Mouse (Mus musculus) liver, embryonic 15.5 days (tissue): ENCODE measurements around the gene Pdilt. TPM values are rescaled to one million over a fixed set of nuclear protein-coding genes. Genes with fewer than 3 reads are reported as not detected.
"Not testable (repeated sequence)": the region's sequence is repeated elsewhere in the genome, so short reads cannot be mapped to it uniquely, and the experiment has no call there.

Source experiments
- ATAC-seq: fragments of 200-750 bp; cut with Nextera tagmentation; 2 replicates; pipeline ENCODE4 v1.8.0; 2017; ENCODE audit warnings: moderate number of reproducible peaks, mild to moderate bottlenecking, moderate library complexity; ENCODE audit not compliant: insufficient read depth
- H3K27ac ChIP-seq: fragments of 300-500 bp; sonication (generic); replicated peaks from 2 replicates; pipeline ENCODE4 v1.5.1; 2015; ENCODE audit warnings: mild to moderate bottlenecking, inconsistent platforms
- H3K27me3 ChIP-seq: fragments of 300-500 bp; sonication (generic); 2 replicates; pipeline ENCODE4 v1.6.1; 2015; ENCODE audit warnings: mild to moderate bottlenecking, inconsistent platforms
- H3K36me3 ChIP-seq: fragments of 300-500 bp; sonication (generic); replicated peaks from 2 replicates; pipeline ENCODE4 v1.6.1; 2015; ENCODE audit warnings: moderate library complexity, mild to moderate bottlenecking, inconsistent platforms
- H3K4me1 ChIP-seq: fragments of 300-500 bp; sonication (generic); replicated peaks from 2 replicates; pipeline ENCODE4 v1.6.1; 2015; ENCODE audit warnings: inconsistent platforms
- H3K4me2 ChIP-seq: fragments of 300-500 bp; sonication (generic); 2 replicates; pipeline ENCODE4 v1.6.1; 2015; ENCODE audit warnings: moderate library complexity, mild to moderate bottlenecking, inconsistent platforms
- H3K4me3 ChIP-seq: fragments of 300-500 bp; sonication (generic); replicated peaks from 2 replicates; pipeline ENCODE4 v1.5.1; 2015; ENCODE audit warnings: mild to moderate bottlenecking, inconsistent platforms
- H3K9ac ChIP-seq: fragments of 300-500 bp; sonication (generic); 2 replicates; pipeline ENCODE4 v1.6.1; 2015; ENCODE audit warnings: moderate library complexity, mild to moderate bottlenecking, inconsistent platforms
- H3K9me3 ChIP-seq: fragments of 300-500 bp; sonication (generic); replicated peaks from 2 replicates; pipeline ENCODE4 v1.6.1; 2016; ENCODE audit warnings: inconsistent platforms
- WGBS: fragments of 180-500 bp; shearing (Covaris S2); methylation state at CpG from one replicate; pipeline ENCODE4 v1.1.7; 2015; ENCODE audit warnings: mixed read lengths; ENCODE audit not compliant: insufficient replicate concordance; 5-methylcytosine and 5-hydroxymethylcytosine counted together
- polyA plus RNA-seq: library from polyadenylated mRNA; unstranded; fragments of >200 nt; fragmentation: Nextera tagmentation; extraction: Ambion mirVana; gene quantifications from 2 replicates; pipeline ENCODE4 v1.2.1, GENCODE M21; 2015

Gene Pdilt
- not detected in 2 replicates for polyA plus RNA-seq

- H3K27me3 ChIP-seq = no peaks in the 10 kb centered on the region
- H3K36me3 ChIP-seq = no peaks in the 10 kb centered on the region
- H3K9me3 ChIP-seq = no peaks in the 10 kb centered on the region
- 41% methylated on average over 4 of the region's 4 CpGs for WGBS
- H3K27ac ChIP-seq = no peak within 1 kb of the TSS
- no peak within 1 kb of the TSS for H3K4me3 ChIP-seq
- ATAC-seq = no peak
- peaks cover 5% of the 10 kb centered on the region for H3K4me1 ChIP-seq
- H3K4me2 ChIP-seq = no peak within 1 kb of the TSS
- no peak within 1 kb of the TSS for H3K9ac ChIP-seq
These were observed at the start of gene Pdilt for GRCm38 (mm10) chr7:119523389-119523788. Gene Pdilt, minus strand, starts transcription at chr7:119523489.

DNA sequence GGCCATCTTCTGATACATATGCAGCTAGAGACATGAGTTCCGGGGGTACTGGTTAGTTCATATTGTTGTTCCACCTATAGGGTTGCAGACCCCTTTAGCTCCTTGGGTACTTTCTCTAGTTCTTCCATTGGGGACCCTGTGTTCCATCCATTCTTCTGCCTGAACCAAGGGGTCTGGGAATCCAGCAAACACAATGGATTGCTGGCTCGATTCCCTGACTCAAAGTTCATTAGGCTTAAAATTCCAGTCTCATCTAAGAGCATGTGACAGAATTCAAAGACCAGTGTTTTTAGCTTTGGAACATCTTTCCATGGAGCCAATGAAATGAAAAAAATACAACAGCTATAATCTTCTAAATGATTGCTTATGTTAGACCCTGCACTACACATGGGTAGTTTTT, 39.2 kb upstream of the Pdilt start:
- H3K9me3 ChIP-seq, H3K27ac ChIP-seq, H3K27me3 ChIP-seq, H3K4me2 ChIP-seq, H3K36me3 ChIP-seq, H3K4me3 ChIP-seq, ATAC-seq, H3K4me1 ChIP-seq, H3K9ac ChIP-seq: not testable (repeated sequence)
- WGBS = 63% methylated on average over 2 of the region's 2 CpGs

GRCm38 (mm10) chr7:119561441-119561840, 38.2 kb upstream of the Pdilt start:
- Histone ChIP-seq H3K36me3 (no peaks in the 10 kb centered on the region), H3K9me3 (no peaks in the 10 kb centered on the region), H3K4me1 (no peaks in the 10 kb centered on the region), H3K27ac (no peak overlapping the region), H3K9ac (no peak overlapping the region), H3K27me3 (no peaks in the 10 kb centered on the region), H3K4me3 (no peak overlapping the region), H3K4me2 (no peak overlapping the region)
- no peak for ATAC-seq
- 36% methylated on average over 4 of the region's 4 CpGs for WGBS

GRCm38 (mm10) chr7:119560452-119560835, 37.2 kb upstream of the Pdilt start:
- no peak for ATAC-seq
- Histone ChIP-seq H3K27ac (no peak overlapping the region), H3K36me3 (no peaks in the 10 kb centered on the region), H3K4me1 (no peaks in the 10 kb centered on the region), H3K4me2 (no peak overlapping the region), H3K9ac (no peak overlapping the region), H3K27me3 (no peaks in the 10 kb centered on the region), H3K4me3 (no peak overlapping the region), H3K9me3 (no peaks in the 10 kb centered on the region)
- 58% methylated on average over 3 of the region's 3 CpGs for WGBS

- no peaks in the 10 kb centered on the region for H3K27me3 ChIP-seq
- WGBS = 53% methylated on average over 3 of the region's 3 CpGs
- H3K36me3 ChIP-seq = no peaks in the 10 kb centered on the region
- ATAC-seq = no peak
- H3K4me1 ChIP-seq = no peaks in the 10 kb centered on the region
- no peak overlapping the region for H3K4me2 ChIP-seq
- H3K9me3 ChIP-seq = no peaks in the 10 kb centered on the region
- H3K4me3 ChIP-seq = no peak overlapping the region
- H3K27ac ChIP-seq = no peak overlapping the region
- no peak overlapping the region for H3K9ac ChIP-seq
These were observed 36.6 kb upstream of the Pdilt start for GRCm38 (mm10) chr7:119559789-119560451.

DNA sequence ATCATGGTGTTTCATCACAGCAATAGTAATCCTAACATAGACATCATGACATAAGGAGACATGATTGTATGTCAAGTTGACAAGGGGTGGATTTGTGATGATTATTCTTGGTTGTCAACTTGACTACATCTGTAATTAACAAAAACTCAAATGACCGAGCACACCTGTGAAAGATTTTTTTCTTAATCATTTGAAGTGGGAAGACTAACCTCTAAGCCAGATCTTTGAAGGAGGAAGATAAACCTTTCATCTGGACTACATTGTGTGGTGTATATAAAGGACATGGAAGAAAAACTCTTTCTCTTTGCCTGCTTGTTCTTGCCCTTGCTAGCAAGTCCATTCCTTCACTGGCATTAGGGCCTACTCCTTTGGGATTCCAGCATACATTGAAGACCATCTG, 30.8 kb upstream of the Pdilt start, which contains the start of gene Acsm2:
Gene Acsm2, plus strand, starts transcription at position 301 of the 400 bp plus-strand sequence.
- Histone ChIP-seq H3K27me3 (no peaks in the 10 kb centered on the region), H3K4me2 (no peak within 1 kb of the TSS), H3K9ac (no peak within 1 kb of the TSS), H3K36me3 (no peaks in the 10 kb centered on the region), H3K9me3 (no peaks in the 10 kb centered on the region), H3K4me1 (no peaks in the 10 kb centered on the region), H3K27ac (no peak within 1 kb of the TSS), H3K4me3 (no peak within 1 kb of the TSS)
- WGBS = 64% methylated on average over 1 of the region's 1 CpGs
- ATAC-seq = no peak

GRCm38 (mm10) chr7:119550471-119551222, 27.4 kb upstream of the Pdilt start:
- H3K27ac ChIP-seq = no peak overlapping the region
- WGBS = 52% methylated on average over 3 of the region's 3 CpGs

DNA sequence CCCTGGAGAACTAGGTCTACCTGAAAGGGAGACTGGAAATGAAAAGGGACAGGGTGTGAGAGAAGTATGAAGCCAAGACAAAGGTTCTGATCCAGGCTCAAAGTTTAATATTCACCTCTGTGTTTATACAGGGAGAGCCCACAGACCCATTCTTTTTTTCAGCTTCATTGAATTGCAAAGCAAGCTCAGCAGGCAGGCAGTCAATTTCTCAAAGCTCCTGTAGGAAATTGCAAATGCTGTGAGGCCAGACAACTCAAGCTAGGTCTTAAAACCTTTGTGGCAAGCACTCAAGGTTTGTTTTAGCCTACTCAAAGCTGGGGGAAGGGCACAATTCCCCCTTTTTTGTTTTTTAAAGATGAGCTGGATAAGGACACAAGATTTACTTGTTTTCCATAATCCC, 22.3 kb upstream of the Pdilt start:
- Histone ChIP-seq H3K9ac (no peak overlapping the region), H3K9me3 (no peaks in the 10 kb centered on the region), H3K27me3 (no peaks in the 10 kb centered on the region), H3K4me2 (no peak overlapping the region), H3K4me1 (no peaks in the 10 kb centered on the region), H3K36me3 (no peaks in the 10 kb centered on the region), H3K27ac (no peak overlapping the region), H3K4me3 (no peak overlapping the region)
- no peak for ATAC-seq

More at GRCm38 (mm10) chr7:119550471-119551222, 27.4 kb upstream of the Pdilt start:
- Histone ChIP-seq H3K4me1 (no peaks in the 10 kb centered on the region), H3K4me2 (no peak overlapping the region), H3K9me3 (no peaks in the 10 kb centered on the region), H3K4me3 (no peak overlapping the region), H3K27me3 (no peaks in the 10 kb centered on the region), H3K36me3 (no peaks in the 10 kb centered on the region), H3K9ac (no peak overlapping the region)
- no peak for ATAC-seq

GRCm38 (mm10) chr7:119542445-119542844, 19.2 kb upstream of the Pdilt start:
- Histone ChIP-seq H3K27me3 (no peaks in the 10 kb centered on the region), H3K9me3 (no peaks in the 10 kb centered on the region), H3K27ac (no peak overlapping the region), H3K4me1 (no peaks in the 10 kb centered on the region), H3K9ac (no peak overlapping the region), H3K4me3 (no peak overlapping the region), H3K36me3 (no peaks in the 10 kb centered on the region), H3K4me2 (no peak overlapping the region)
- no peak for ATAC-seq
- 42% methylated on average over 2 of the region's 2 CpGs for WGBS

GRCm38 (mm10) chr7:119534389-119534788, 11.1 kb upstream of the Pdilt start:
- no peak for ATAC-seq

GRCm38 (mm10) chr7:119532924-119533323, 9.6 kb upstream of the Pdilt start:
- no peaks in the 10 kb centered on the region for H3K9me3 ChIP-seq
- no peaks in the 10 kb centered on the region for H3K27me3 ChIP-seq
- no peak overlapping the region for H3K4me3 ChIP-seq
- no peak overlapping the region for H3K9ac ChIP-seq
- no peaks in the 10 kb centered on the region for H3K36me3 ChIP-seq
- H3K4me2 ChIP-seq = no peak overlapping the region
- H3K27ac ChIP-seq = no peak overlapping the region
- no peaks in the 10 kb centered on the region for H3K4me1 ChIP-seq
- 15% methylated on average over 1 of the region's 1 CpGs for WGBS
- no peak for ATAC-seq

More at GRCm38 (mm10) chr7:119534389-119534788, 11.1 kb upstream of the Pdilt start:
- Histone ChIP-seq H3K27me3 (no peaks in the 10 kb centered on the region), H3K36me3 (no peaks in the 10 kb centered on the region), H3K9me3 (no peaks in the 10 kb centered on the region), H3K4me2 (no peak overlapping the region), H3K4me1 (no peaks in the 10 kb centered on the region), H3K9ac (no peak overlapping the region), H3K27ac (no peak overlapping the region), H3K4me3 (no peak overlapping the region)
- 42% methylated on average over 2 of the region's 2 CpGs for WGBS
